Mouse (Mus musculus): ENCODE measurements around the gene Tjp1. TPM values are rescaled to one million over a fixed set of nuclear protein-coding genes. Genes with fewer than 3 reads are reported as not detected.

Tjp1 gene
- polyA plus RNA-seq, 2 experiments, result 1.9 to 4.9 TPM

DNA sequence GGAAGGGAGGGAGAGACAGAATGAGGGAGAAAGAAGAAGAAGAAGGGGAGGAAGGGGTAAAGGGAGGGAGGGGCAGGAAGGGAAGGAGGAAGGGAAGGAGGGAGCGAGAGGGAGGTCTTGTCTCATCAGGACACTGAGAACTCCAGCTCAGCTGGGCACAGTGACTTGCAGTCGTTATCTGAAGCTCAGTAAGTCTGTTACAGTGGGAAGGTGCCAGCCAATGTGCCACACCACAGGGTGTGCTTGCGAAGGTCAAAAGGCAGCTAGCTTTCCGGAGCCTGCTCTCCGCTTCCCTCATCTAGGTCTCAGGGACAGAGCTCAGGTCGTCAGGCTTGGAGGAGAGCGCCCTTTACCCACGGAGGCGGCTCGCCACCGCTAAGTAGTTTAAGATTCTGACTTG, 61.4 kb downstream of the Tjp1 start:
- H3K4me2 ChIP-seq (ENCODE audit: low read depth), result no peak overlapping the region
- ATAC-seq (ENCODE audit: insufficient read depth) (no peak), DNase-seq (ENCODE audit: low read depth in 3 of 3, low spot score in 3 of 3) (no peak)
- H3K4me1 ChIP-seq (replicated peaks; ENCODE audit: control insufficient read depth in 2 of 2, insufficient read depth in 2 of 2, low read length in 1 of 2), result peaks cover 0 to 17% of the 10 kb centered on the region in 2 experiments; a peak in 2 of 4 replicates
- TF ChIP-seq EP300 (IDR thresholded peaks at IDR 0.05; ENCODE audit: low read depth), result no peak
- TF ChIP-seq CTCF (IDR thresholded peaks at IDR 0.05; ENCODE audit: low read depth), result no peak
- H3K27ac ChIP-seq, result no peak overlapping the region
- no peaks in the 10 kb centered on the region for H3K36me3 ChIP-seq (replicated peaks; ENCODE audit: control insufficient read depth, insufficient read depth, low read depth)
- no peaks in the 10 kb centered on the region for H3K27me3 ChIP-seq (ENCODE audit: control insufficient read depth, insufficient read depth, low read length)
- H3K4me3 ChIP-seq (ENCODE audit: insufficient read depth in 1 of 2, low read depth in 2 of 2, low read length in 2 of 2), result no peak overlapping the region
- no peak overlapping the region for H3K9ac ChIP-seq (replicated peaks)
- H3K9me3 ChIP-seq (ENCODE audit: control insufficient read depth, low read length), result no peaks in the 10 kb centered on the region
- 22% methylated on average over 11 of the region's 11 CpGs for WGBS (ENCODE audit: insufficient replicate concordance)

- H3K4me2 ChIP-seq (ENCODE audit: low read depth), result no peak overlapping the region
- WGBS (ENCODE audit: insufficient replicate concordance), result 56% methylated on average over 3 of the region's 3 CpGs
- peak; percentile 26; the same call in 1 of the 2 replicates for ATAC-seq (ENCODE audit: insufficient read depth)
Measured at GRCm38 (mm10) chr7:65464518-65465037, 63.0 kb downstream of the Tjp1 start.

DNA sequence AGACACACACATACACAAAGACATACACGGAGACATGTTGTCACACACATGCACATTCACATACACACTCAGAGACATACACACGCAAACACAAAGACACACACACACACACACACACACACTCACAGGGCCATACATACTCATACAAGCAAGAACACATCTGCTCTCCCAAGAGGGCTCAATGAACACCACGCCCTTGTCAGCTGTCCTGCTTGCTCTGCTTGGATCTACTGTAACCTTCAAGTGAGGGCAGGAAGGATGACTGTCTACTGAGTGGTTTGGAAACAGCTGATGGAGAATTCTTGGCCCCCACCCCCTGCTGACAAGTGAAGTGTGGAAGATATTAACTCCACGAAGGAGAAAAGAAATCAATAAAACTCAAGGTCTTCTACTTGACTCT, 64.1 kb downstream of the Tjp1 start:
- no peak for ATAC-seq (ENCODE audit: insufficient read depth)
- 50% methylated on average over 4 of the region's 4 CpGs for WGBS (ENCODE audit: insufficient replicate concordance)
- no peak overlapping the region for H3K4me2 ChIP-seq (ENCODE audit: low read depth)
- H3K9me3 ChIP-seq (ENCODE audit: control insufficient read depth, low read length), result no peaks in the 10 kb centered on the region
- no peak overlapping the region for H3K27ac ChIP-seq
- peaks cover 0 to 12% of the 10 kb centered on the region in 2 experiments; a peak in 2 of 4 replicates for H3K4me1 ChIP-seq (replicated peaks; ENCODE audit: control insufficient read depth in 2 of 2, insufficient read depth in 2 of 2, low read length in 1 of 2)
- H3K9ac ChIP-seq (replicated peaks), result no peak overlapping the region
- no peak for DNase-seq (ENCODE audit: low read depth in 3 of 3, low spot score in 3 of 3)
- TF ChIP-seq EP300 (IDR thresholded peaks at IDR 0.05; ENCODE audit: low read depth) (no peak), CTCF (IDR thresholded peaks at IDR 0.05; ENCODE audit: low read depth) (no peak)
- H3K36me3 ChIP-seq (replicated peaks; ENCODE audit: control insufficient read depth, insufficient read depth, low read depth), result no peaks in the 10 kb centered on the region
- H3K4me3 ChIP-seq (ENCODE audit: insufficient read depth in 1 of 2, low read depth in 2 of 2, low read length in 2 of 2), result no peak overlapping the region
- no peaks in the 10 kb centered on the region for H3K27me3 ChIP-seq (ENCODE audit: control insufficient read depth, insufficient read depth, low read length)

More at GRCm38 (mm10) chr7:65464518-65465037, 63.0 kb downstream of the Tjp1 start:
- H3K4me1 ChIP-seq (replicated peaks; ENCODE audit: control insufficient read depth in 2 of 2, insufficient read depth in 2 of 2, low read length in 1 of 2), result peaks cover 0 to 14% of the 10 kb centered on the region in 2 experiments; a peak in 2 of 4 replicates
- no peak overlapping the region for H3K27ac ChIP-seq
- no peaks in the 10 kb centered on the region for H3K27me3 ChIP-seq (ENCODE audit: control insufficient read depth, insufficient read depth, low read length)
- no peak overlapping the region for H3K9ac ChIP-seq (replicated peaks)
- no peak for TF ChIP-seq EP300 (IDR thresholded peaks at IDR 0.05; ENCODE audit: low read depth)
- no peak for TF ChIP-seq CTCF (IDR thresholded peaks at IDR 0.05; ENCODE audit: low read depth)
- peak in 1 of 3 experiments; percentile 5 for DNase-seq (ENCODE audit: low read depth in 3 of 3, low spot score in 3 of 3)
- H3K4me3 ChIP-seq (ENCODE audit: insufficient read depth in 1 of 2, low read depth in 2 of 2, low read length in 2 of 2), result no peak overlapping the region
- no peaks in the 10 kb centered on the region for H3K9me3 ChIP-seq (ENCODE audit: control insufficient read depth, low read length)
- H3K36me3 ChIP-seq (replicated peaks; ENCODE audit: control insufficient read depth, insufficient read depth, low read depth), result no peaks in the 10 kb centered on the region

DNA sequence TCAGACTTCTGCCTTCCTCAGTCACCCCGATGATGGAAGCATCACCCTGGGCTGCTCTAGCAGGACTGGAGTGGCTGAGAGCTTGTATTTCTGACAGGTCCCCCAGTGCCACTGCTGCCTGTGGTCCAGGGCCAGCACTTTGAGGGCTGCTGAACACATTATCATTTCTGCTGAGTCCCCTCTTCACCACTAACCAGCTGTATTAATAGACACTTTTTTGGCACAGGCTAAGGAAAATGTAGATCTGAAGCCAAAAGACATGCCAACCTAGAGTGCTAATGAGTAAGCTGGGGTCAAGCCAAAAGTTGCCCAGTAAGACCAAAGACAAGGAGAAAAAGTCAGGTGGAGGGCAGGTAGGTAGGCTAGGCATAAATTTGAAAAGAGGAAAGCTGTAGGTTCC, 66.2 kb downstream of the Tjp1 start:
- DNase-seq (ENCODE audit: low read depth in 3 of 3, low spot score in 3 of 3) (no peak), ATAC-seq (ENCODE audit: insufficient read depth) (no peak)
- no peak overlapping the region for H3K4me3 ChIP-seq (ENCODE audit: insufficient read depth in 1 of 2, low read depth in 2 of 2, low read length in 2 of 2)
- H3K27ac ChIP-seq, result no peak overlapping the region
- H3K9me3 ChIP-seq (ENCODE audit: control insufficient read depth, low read length), result no peaks in the 10 kb centered on the region
- H3K27me3 ChIP-seq (ENCODE audit: control insufficient read depth, insufficient read depth, low read length), result no peaks in the 10 kb centered on the region
- H3K9ac ChIP-seq (replicated peaks), result no peak overlapping the region
- WGBS (ENCODE audit: insufficient replicate concordance), result 44% methylated on average over 1 of the region's 1 CpGs
- peaks cover 0 to 5% of the 10 kb centered on the region in 2 experiments; a peak in 1 of 4 replicates for H3K4me1 ChIP-seq (replicated peaks; ENCODE audit: control insufficient read depth in 2 of 2, insufficient read depth in 2 of 2, low read length in 1 of 2)
- no peak overlapping the region for H3K4me2 ChIP-seq (ENCODE audit: low read depth)
- TF ChIP-seq CTCF (IDR thresholded peaks at IDR 0.05; ENCODE audit: low read depth) (no peak), EP300 (IDR thresholded peaks at IDR 0.05; ENCODE audit: low read depth) (no peak)
- H3K36me3 ChIP-seq (replicated peaks; ENCODE audit: control insufficient read depth, insufficient read depth, low read depth), result no peaks in the 10 kb centered on the region

GRCm38 (mm10) chr7:65460196-65460595, 67.4 kb downstream of the Tjp1 start:
- Histone ChIP-seq H3K9ac (replicated peaks) (no peak overlapping the region), H3K9me3 (ENCODE audit: control insufficient read depth, low read length) (no peaks in the 10 kb centered on the region), H3K4me1 (replicated peaks; ENCODE audit: control insufficient read depth in 2 of 2, insufficient read depth in 2 of 2, low read length in 1 of 2) (peaks cover 0 to 5% of the 10 kb centered on the region in 2 experiments; a peak in 1 of 4 replicates), H3K27ac (no peak overlapping the region), H3K36me3 (replicated peaks; ENCODE audit: control insufficient read depth, insufficient read depth, low read depth) (no peaks in the 10 kb centered on the region), H3K4me2 (ENCODE audit: low read depth) (no peak overlapping the region), H3K4me3 (ENCODE audit: insufficient read depth in 1 of 2, low read depth in 2 of 2, low read length in 2 of 2) (no peak overlapping the region), H3K27me3 (ENCODE audit: control insufficient read depth, insufficient read depth, low read length) (no peaks in the 10 kb centered on the region)
- no peak for TF ChIP-seq EP300 (IDR thresholded peaks at IDR 0.05; ENCODE audit: low read depth)
- TF ChIP-seq CTCF (IDR thresholded peaks at IDR 0.05; ENCODE audit: low read depth), result no peak
- WGBS (ENCODE audit: insufficient replicate concordance), result 60% methylated on average over 3 of the region's 3 CpGs
- no peak for DNase-seq (ENCODE audit: low read depth in 3 of 3, low spot score in 3 of 3)
- ATAC-seq (ENCODE audit: insufficient read depth), result no peak
